Mouse (Mus musculus) mesoderm, embryonic 11.5 days (tissue): ENCODE data around the gene Aasdh.
"Not testable (repeated sequence)": the region's sequence is repeated elsewhere in the genome, so short reads cannot be mapped to it uniquely, and the experiment has no call there.

Source experiments
- DNase-seq: peaks from one replicate; pipeline ENCODE4 v3.0.0-alpha.2; 2012; ENCODE audit warnings: low read depth, low spot score

Gene Aasdh

GRCm38 (mm10) chr5:76912522-76912921 lies 7.2 kb upstream of the Aasdh start:
- not testable (repeated sequence) for DNase-seq

GRCm38 (mm10) chr5:76910807-76911206 lies 5.5 kb upstream of the Aasdh start:
- no peak for DNase-seq

DNA sequence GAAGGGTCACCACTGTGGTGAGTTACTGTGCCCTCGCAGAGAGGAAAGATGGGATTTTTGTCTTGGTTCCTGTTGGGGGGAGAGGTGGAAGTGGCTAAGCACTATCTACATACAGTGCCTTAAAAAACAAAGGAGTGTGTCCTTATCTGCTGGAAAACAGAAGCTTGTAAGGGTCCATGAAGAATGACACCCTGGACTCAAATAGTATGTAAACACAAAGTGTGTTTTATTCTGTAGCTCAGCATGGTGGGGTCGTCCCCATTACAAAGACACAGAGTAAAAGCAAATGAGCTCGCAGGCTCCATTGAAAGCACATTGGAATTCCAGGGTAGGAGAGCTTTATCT lies 813 bp upstream of the Aasdh start:
- DNase-seq: no peak

DNA sequence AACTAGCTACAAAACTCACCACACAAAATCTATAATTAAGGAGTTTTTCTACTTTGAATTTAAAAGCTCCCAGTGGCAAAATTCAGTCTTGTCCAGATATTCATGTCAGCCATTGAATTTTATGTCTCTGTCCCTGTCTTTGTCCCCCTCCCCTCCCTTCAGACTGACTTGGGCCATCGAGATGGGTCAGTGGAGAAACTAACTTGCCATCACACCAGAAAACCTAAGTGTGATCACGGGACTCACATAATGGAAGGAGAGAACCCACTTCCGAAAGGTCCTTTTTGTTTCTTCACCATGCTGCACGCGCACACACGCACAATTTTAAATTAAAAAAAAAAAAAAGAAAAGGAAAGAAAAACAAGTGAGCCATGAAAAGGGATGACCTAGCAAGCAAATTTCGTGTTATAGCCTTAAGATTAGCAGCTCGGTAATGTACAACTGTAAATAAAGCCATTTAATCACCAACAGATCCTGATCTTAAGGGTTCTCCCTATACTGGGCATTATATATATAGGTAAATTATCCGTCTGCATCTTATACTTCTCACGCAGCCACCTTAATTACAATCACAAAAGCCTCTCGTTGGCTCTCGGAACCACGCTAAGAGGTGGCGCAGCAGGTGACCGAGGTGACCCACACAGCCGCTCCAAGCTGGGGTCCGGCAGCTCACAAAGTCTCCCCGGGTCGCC lies 455 bp downstream of the Aasdh start:
- no peak for DNase-seq

- no peak for DNase-seq
Observed at GRCm38 (mm10) chr5:76902131-76902530, 3.2 kb downstream of the Aasdh start.

DNA sequence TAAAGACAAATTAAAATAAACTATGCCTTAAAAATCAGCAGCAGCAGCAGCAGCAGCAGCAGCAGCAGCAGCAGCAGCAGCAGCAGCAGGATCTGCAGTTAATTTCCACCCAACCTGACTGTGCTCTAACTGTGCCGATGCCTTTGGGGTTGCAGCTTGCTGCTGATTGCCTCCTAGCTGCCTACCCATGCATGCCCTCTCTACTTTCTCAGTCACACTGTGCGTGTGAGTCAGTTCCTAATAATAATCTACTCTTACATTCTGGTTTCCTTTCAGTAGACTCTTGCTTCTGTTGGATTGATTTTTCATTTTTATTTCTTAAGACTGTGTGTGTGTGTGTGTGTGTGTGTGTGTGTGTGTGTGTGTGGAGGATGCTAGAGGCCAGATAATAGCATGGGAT lies 12.2 kb downstream of the Aasdh start:
- no peak for DNase-seq

- DNase-seq: no peak
Observed at GRCm38 (mm10) chr5:76892608-76893007, 12.7 kb downstream of the Aasdh start.

DNA sequence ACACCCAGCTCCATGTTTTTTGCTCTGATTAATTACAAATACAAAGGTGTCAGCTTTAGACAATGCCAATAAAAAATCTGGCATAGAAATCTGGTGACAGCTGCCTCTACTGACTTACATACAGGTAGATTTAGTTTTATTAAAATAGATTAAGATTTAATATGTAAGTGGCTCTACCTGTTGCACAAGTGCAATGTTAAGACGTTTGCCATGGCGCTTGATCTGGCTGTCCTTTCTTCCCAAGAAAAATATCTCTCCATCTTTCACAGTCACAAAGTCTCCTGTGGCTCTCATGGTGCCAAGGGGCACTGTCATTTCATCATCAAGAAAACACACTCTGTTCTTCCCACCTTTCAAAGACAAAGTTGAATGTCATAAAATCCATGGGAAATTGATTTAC lies 18.3 kb downstream of the Aasdh start:
- no peak for DNase-seq

DNA sequence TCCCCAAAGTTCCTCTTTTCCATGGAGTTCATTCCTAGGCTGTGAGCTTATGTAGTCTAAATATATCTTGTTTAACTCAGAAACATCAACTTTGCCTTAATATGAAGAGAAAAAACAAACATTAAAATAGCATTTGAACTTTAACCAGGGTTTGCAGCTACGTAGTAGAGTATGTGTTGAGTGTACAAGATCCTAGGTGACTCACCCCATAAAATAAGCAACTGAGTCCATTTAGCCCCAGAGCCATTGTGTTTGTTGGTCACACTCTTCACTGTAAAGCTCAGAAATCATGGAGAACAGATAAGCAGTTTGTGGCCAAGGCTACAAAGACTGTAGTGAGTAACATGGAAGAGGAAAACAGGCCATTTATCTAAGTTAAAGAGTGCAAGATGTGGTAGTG lies 21.2 kb downstream of the Aasdh start:
- DNase-seq: no peak

DNA sequence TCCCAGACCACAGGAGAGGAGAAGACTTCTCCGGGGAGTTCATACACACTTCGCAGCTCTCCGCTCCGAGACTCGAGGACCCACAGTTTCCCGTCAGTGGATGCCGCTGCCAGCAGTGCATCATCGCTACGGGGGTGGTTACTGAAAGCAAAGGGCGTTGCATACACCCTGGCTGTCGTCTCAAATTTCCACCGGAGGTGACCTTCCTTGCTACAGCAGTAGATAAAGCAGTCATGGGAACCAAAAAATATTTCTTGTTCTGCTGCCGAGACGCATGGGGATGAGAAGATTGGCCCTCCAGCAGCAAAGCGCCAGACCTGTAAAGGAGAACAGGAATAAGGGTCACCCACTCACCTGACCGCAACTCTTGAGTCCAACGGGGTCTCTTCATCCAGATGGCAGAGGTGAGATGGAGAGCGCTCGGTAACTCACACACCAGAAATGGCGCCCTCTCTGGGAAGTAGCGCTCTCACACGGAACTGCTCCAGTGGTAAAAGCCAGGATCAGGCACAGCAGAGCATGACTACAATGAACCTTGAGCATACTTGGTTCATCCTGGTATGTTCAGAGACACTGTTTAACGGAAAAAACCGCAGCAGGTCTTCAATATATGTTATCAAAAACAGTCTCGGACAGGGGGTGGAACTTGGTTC lies 29.1 kb downstream of the Aasdh start:
- DNase-seq: no peak

DNA sequence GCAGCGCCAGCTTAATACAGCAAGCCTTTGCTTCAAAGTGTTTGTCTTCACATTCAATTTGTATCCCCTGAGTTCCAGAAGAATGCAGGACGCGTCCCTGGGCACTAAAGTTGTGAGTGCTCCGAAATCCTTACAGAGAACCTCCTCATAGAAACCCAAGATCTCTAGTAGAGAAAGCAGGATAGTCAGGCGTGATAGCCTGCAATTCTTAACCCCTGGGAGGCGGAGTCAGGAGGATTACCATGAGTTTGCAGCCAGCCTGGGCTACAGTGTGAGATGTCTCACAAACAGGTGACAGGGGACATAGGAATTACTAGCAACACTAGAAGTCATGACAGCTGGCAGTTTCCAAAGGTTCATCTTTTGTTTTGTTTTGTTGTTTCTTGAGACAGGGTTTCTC lies 35.8 kb downstream of the Aasdh start:
- DNase-seq: no peak

DNA sequence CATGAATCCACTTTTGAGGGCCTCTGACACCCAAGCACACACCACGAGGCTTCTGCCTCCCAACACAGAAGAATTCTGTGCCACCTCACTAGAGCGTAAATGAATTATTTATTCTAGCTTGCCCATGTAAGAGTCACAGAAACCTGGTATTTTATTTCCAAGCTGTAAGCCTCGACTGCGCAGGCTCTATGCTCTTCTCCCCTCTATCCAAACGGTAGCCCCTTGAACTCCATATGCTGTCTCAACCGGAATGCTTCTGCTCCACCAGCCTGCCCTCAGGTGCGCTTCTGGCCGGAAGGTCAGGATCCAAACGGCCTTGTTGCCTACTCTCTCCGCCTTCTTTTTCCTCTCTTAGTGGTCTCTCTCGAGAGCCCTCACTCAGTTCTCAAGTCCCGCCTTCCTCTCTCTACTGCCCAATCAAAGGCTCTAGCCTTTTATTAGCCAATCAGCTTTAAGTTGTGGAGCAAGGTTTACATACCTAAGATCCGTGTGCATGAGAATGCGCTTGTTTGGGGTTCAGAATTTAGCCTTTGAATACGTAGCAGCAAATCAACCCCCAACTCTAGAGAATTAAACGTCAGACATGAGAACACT lies 36.5 kb downstream of the Aasdh start:
- peak; percentile 63 for DNase-seq

DNA sequence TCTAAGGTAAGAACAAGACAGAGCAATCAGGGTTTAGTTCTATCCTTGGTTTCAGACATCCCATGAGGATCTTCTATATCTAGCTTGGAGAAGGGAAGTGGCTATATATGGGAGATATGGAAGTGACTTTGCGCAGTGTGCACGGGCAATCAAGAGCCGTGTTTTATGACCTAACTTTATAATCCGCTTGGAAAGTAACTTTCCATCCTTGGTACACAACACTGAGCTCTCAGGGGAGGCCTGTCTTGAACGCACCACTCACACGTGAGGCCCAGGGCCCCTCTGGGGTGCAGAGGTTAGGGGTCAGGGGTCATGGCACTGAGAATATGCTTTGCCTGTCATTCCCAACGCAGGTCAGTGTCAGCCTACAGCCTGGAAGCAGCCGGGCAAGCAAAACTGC lies 38.5 kb downstream of the Aasdh start:
- DNase-seq: no peak

DNA sequence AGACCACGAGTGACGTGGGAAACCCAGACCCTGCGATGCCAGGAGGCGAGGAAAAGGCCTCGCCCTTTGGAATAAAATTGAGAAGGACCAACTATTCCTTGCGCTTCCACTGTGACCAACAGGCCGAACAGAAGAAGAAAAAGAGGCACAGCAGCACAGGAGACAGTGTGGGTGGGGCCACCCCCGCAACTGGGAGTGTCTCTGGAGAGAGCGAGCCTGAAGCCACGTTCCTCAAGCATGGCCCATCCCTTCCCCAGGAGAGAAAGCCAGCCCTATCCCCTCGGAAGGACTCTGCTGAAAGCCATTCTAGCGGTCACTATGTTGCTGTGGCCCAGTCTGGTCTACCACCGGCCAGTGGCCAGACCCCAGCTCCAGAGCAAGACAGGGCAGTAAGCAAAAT lies 46.9 kb downstream of the Aasdh start:
- no peak for DNase-seq

GRCm38 (mm10) chr5:76857103-76858015 lies 48.0 kb downstream of the Aasdh start:
- DNase-seq: no peak

- no peak for DNase-seq
Observed at GRCm38 (mm10) chr5:76855829-76856600, 49.3 kb downstream of the Aasdh start.

GRCm38 (mm10) chr5:76853549-76853948 lies 51.8 kb downstream of the Aasdh start:
- DNase-seq: peak; percentile 85

DNA sequence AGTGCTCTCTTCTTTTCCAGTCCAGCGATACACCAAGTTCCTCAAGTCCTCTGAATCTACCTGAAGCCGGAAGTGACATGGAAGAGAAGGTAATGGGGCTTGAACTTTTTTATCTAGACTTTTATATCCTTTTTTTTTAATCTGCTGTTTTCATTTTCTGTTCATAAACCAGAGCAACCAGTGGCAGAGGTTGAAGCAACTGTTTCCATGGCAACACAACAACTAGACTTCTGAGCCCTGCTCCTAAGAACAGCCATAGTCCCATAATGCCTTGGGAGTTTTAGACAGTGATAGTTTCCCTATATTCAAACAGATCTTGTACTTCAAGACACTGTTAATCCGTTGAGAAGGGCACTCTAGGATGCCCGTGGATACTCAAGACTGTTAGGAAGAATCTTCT lies 54.0 kb downstream of the Aasdh start:
- no peak for DNase-seq

GRCm38 (mm10) chr5:76847106-76847505 lies 58.2 kb downstream of the Aasdh start:
- DNase-seq: no peak

DNA sequence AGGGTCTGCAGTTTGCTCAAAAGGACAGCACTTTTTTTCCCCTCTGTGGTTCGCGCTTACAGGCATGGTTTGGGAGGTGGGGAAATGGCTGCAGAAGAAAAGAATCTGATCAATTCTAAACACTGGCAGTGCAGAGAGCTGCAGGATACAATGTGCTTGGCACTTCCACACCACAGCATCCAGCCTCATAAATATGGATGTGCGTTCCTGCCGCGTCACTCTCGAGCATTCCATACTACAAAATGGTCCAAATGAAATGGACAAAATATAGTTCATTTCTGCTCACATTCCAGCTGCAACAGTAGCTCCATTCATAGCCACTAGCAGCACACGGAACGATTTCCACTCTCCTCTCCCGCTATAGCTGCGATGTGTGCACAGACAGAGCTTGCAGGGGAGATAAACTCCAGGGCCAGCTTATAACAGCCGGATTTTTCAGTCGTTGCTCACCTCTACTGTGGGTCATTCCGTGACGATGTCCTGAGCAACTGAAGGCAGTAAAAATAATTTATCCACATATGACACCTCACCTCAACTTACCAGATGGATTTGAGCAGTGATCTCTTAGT lies 60.6 kb downstream of the Aasdh start:
- DNase-seq: no peak

GRCm38 (mm10) chr5:76843851-76844419 lies 61.4 kb downstream of the Aasdh start:
- no peak for DNase-seq
